Mouse (Mus musculus) retina, adult 2 months (tissue): ENCODE data around the gene Tbc1d22a.
"Not testable (repeated sequence)": the region's sequence is repeated elsewhere in the genome, so short reads cannot be mapped to it uniquely, and the experiment has no call there.

Experiments used
- DNase-seq: peaks from one replicate; pipeline ENCODE4 v3.0.0-alpha.2; 2012; ENCODE audit warnings: low read depth, low spot score

Tbc1d22a gene

GRCm38 (mm10) chr15:86180427-86180826 lies 33.8 kb upstream of the Tbc1d22a start:
- no peak for DNase-seq

- DNase-seq, result not testable (repeated sequence)
Measured at GRCm38 (mm10) chr15:86181321-86181720, 32.9 kb upstream of the Tbc1d22a start.

GRCm38 (mm10) chr15:86181941-86182439 lies 32.3 kb upstream of the Tbc1d22a start:
- DNase-seq, result no peak

- DNase-seq, result no peak
Measured at GRCm38 (mm10) chr15:86182646-86183045, 31.6 kb upstream of the Tbc1d22a start.

GRCm38 (mm10) chr15:86183484-86183883 lies 30.8 kb upstream of the Tbc1d22a start:
- no peak for DNase-seq

- DNase-seq, result no peak
Measured at GRCm38 (mm10) chr15:86184071-86184470, 30.2 kb upstream of the Tbc1d22a start.

GRCm38 (mm10) chr15:86184851-86185688 lies 29.2 kb upstream of the Tbc1d22a start:
- no peak for DNase-seq

- DNase-seq, result no peak
Measured at GRCm38 (mm10) chr15:86185689-86186569, 28.3 kb upstream of the Tbc1d22a start, which contains the start of gene Cerk. Cerk (minus strand) TSS chr15:86186141.

GRCm38 (mm10) chr15:86186686-86187085 lies 27.6 kb upstream of the Tbc1d22a start:
- DNase-seq, result no peak

- DNase-seq, result no peak
Measured at GRCm38 (mm10) chr15:86188186-86188585, 26.1 kb upstream of the Tbc1d22a start.

GRCm38 (mm10) chr15:86188746-86189470 lies 25.4 kb upstream of the Tbc1d22a start:
- DNase-seq, result peak; percentile 79

- no peak for DNase-seq
Measured at GRCm38 (mm10) chr15:86190387-86190786, 23.9 kb upstream of the Tbc1d22a start.

GRCm38 (mm10) chr15:86191505-86191904 lies 22.8 kb upstream of the Tbc1d22a start:
- no peak for DNase-seq

GRCm38 (mm10) chr15:86191933-86192332 lies 22.3 kb upstream of the Tbc1d22a start:
- DNase-seq, result no peak

- not testable (repeated sequence) for DNase-seq
Measured at GRCm38 (mm10) chr15:86194676-86195453, 19.4 kb upstream of the Tbc1d22a start.

GRCm38 (mm10) chr15:86199052-86199451 lies 15.2 kb upstream of the Tbc1d22a start:
- DNase-seq, result no peak

GRCm38 (mm10) chr15:86199482-86199881 lies 14.8 kb upstream of the Tbc1d22a start:
- no peak for DNase-seq

GRCm38 (mm10) chr15:86200169-86200568 lies 14.1 kb upstream of the Tbc1d22a start:
- no peak for DNase-seq

GRCm38 (mm10) chr15:86201095-86201494 lies 13.2 kb upstream of the Tbc1d22a start:
- no peak for DNase-seq

- DNase-seq, result no peak
Measured at GRCm38 (mm10) chr15:86201696-86202330, 12.4 kb upstream of the Tbc1d22a start.
